Mouse (Mus musculus) midbrain, embryonic 13.5 days (tissue): Measurements from ENCODE around the gene Clec14a. TPM values are rescaled to one million over a fixed set of nuclear protein-coding genes. Genes with fewer than 3 reads are reported as not detected.

Experiments
- ATAC-seq: fragments of 200-750 bp; cut with Nextera tagmentation; 2 replicates; pipeline ENCODE4 v1.8.0; 2017; ENCODE audit warnings: mild to moderate bottlenecking, moderate TSS enrichment, moderate library complexity
- H3K27ac ChIP-seq: fragments of 300-500 bp; sonication (generic); 2 replicates; pipeline ENCODE4 v1.5.1; 2015; ENCODE audit warnings: inconsistent platforms, mild to moderate bottlenecking, moderate library complexity
- H3K27me3 ChIP-seq: fragments of 300-500 bp; sonication (generic); 2 replicates; pipeline ENCODE4 v1.6.1; 2015; ENCODE audit warnings: mild to moderate bottlenecking, inconsistent platforms
- H3K36me3 ChIP-seq: fragments of 300-500 bp; sonication (generic); 2 replicates; pipeline ENCODE4 v1.6.1; 2015; ENCODE audit warnings: mild to moderate bottlenecking, inconsistent platforms
- H3K4me1 ChIP-seq: fragments of 300-500 bp; sonication (generic); replicated peaks from 2 replicates; pipeline ENCODE4 v1.6.1; 2015; ENCODE audit warnings: inconsistent platforms
- H3K4me2 ChIP-seq: fragments of 300-500 bp; sonication (generic); replicated peaks from 2 replicates; pipeline ENCODE4 v1.6.1; 2015; ENCODE audit warnings: moderate library complexity, mild to moderate bottlenecking, inconsistent platforms
- H3K4me3 ChIP-seq: fragments of 300-500 bp; sonication (generic); replicated peaks from 2 replicates; pipeline ENCODE4 v1.5.1; 2015; ENCODE audit warnings: mild to moderate bottlenecking, inconsistent platforms
- H3K9ac ChIP-seq: fragments of 300-500 bp; sonication (generic); replicated peaks from 2 replicates; pipeline ENCODE4 v1.6.1; 2015; ENCODE audit warnings: mild to moderate bottlenecking, inconsistent platforms
- H3K9me3 ChIP-seq: fragments of 300-500 bp; sonication (generic); 2 replicates; pipeline ENCODE4 v1.6.1; 2016; ENCODE audit warnings: mild to moderate bottlenecking, inconsistent platforms
- WGBS: fragments of 180-500 bp; shearing (Covaris S2); methylation state at CpG from one replicate; pipeline ENCODE4 v1.1.7; 2015; 5-methylcytosine and 5-hydroxymethylcytosine counted together
- polyA plus RNA-seq: library from polyadenylated mRNA; unstranded; fragments of >200 nt; fragmentation: Nextera tagmentation; extraction: Ambion mirVana; gene quantifications from 2 replicates; pipeline ENCODE4 v1.2.1, GENCODE M21; 2015

Gene Clec14a
- polyA plus RNA-seq, 1 experiment from 2014 or later, result 4.2 TPM

GRCm38 (mm10) chr12:58225644-58226043 is 43.4 kb downstream of the Clec14a start:
- Histone ChIP-seq H3K27ac (no peak overlapping the region), H3K9ac (no peak overlapping the region), H3K36me3 (no peaks in the 10 kb centered on the region), H3K4me3 (no peak overlapping the region), H3K27me3 (no peaks in the 10 kb centered on the region), H3K9me3 (no peaks in the 10 kb centered on the region), H3K4me1 (no peaks in the 10 kb centered on the region), H3K4me2 (no peak overlapping the region)
- ATAC-seq, result no peak
- 77% methylated on average over 5 of the region's 5 CpGs for WGBS

GRCm38 (mm10) chr12:58219078-58219477 is 50.0 kb downstream of the Clec14a start:
- peaks cover 8% of the 10 kb centered on the region for H3K4me1 ChIP-seq
- H3K9me3 ChIP-seq, result no peaks in the 10 kb centered on the region
- H3K27ac ChIP-seq, result no peak overlapping the region
- H3K4me2 ChIP-seq, result no peak overlapping the region
- no peaks in the 10 kb centered on the region for H3K36me3 ChIP-seq
- no peak overlapping the region for H3K4me3 ChIP-seq
- 81% methylated on average over 3 of the region's 3 CpGs for WGBS
- peaks cover 14% of the 10 kb centered on the region for H3K27me3 ChIP-seq
- ATAC-seq, result no peak
- H3K9ac ChIP-seq, result no peak overlapping the region

GRCm38 (mm10) chr12:58216218-58216617 is 52.9 kb downstream of the Clec14a start:
- Histone ChIP-seq H3K36me3 (no peaks in the 10 kb centered on the region), H3K4me2 (no peak overlapping the region), H3K4me3 (no peak overlapping the region), H3K9me3 (no peaks in the 10 kb centered on the region), H3K9ac (no peak overlapping the region), H3K4me1 (peaks cover 33% of the 10 kb centered on the region), H3K27ac (no peak overlapping the region), H3K27me3 (peaks cover 43% of the 10 kb centered on the region)
- WGBS, result 54% methylated on average over 2 of the region's 2 CpGs
- ATAC-seq, result no peak

Other genes with a start within 250 kb of the Clec14a start
- gene Sstr1, start 57.5 kb downstream of the Clec14a start, polyA plus RNA-seq, result 2.9 and 3.4 TPM in 2 replicates